Mouse (Mus musculus) kidney, postnatal 25 days (tissue): Measurements from ENCODE around the gene Ly6g6d.
"Not testable (repeated sequence)": the region's sequence is repeated elsewhere in the genome, so short reads cannot be mapped to it uniquely, and the experiment has no call there.

Source experiments
- DNase-seq, 2 experiments: peaks; one replicate each; pipeline ENCODE4 v3.0.0; 2021; ENCODE audit warnings: mixed read lengths in 2 of 2

Ly6g6d gene

DNA sequence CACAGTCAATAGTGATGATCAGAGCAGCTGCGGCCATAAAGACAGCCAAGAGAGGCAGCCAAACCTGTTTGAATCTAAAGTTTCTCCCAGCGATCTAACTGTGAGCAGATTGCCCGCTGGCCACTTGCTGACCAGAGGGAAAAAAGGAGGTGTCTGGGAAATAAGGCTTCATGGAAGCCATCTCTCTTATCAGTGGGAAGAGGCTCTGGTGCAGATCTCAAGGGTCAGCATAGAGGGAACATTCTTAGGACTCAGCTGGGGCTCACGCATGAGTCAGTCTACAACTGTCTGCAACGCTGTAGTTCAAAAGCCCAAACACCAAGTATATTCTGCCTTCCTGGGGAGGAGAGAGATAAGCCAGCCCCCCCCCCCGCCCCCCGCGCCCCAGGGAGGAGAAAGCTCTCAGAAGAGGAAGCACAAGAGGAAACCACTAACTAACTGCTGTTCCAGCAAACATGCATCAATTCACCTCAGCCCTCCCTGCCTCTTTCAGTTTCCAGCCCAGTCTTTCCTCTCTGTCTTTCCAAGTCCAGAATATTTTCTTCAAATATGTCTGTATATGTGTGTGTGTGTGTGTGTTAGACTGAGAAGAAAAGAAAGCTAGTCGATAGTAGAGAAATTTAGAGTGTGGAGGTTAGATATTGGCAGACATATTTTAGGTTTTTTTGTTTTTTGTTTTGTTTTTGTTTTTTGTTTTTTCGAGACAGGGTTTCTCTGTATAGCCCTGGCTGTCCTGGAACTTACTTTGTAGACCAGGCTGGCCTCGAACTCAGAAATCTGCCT, 29.5 kb downstream of the Ly6g6d start:
- peak in 1 of 2 experiments; percentile 44 for DNase-seq

DNA sequence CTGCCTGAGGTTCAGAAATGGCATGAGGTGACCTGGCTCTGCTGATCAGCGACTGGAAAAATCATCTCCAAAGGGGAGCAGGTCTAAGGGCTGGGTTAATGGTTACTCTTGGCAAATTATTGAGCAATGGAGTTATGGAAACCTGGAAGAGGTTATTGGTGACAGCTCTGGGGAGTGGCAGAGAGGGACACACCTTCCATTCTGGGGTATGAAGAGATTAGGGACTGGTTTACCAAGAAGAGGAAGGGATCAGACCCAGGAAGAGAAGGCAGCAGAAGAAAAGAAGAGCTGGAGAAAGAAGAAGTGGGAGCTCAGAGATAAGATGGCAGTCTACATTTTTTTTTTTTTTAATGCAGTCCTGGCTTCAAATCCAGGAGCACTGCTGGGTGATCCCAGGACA, 30.2 kb downstream of the Ly6g6d start:
- DNase-seq = peak; percentile 62 to 79

DNA sequence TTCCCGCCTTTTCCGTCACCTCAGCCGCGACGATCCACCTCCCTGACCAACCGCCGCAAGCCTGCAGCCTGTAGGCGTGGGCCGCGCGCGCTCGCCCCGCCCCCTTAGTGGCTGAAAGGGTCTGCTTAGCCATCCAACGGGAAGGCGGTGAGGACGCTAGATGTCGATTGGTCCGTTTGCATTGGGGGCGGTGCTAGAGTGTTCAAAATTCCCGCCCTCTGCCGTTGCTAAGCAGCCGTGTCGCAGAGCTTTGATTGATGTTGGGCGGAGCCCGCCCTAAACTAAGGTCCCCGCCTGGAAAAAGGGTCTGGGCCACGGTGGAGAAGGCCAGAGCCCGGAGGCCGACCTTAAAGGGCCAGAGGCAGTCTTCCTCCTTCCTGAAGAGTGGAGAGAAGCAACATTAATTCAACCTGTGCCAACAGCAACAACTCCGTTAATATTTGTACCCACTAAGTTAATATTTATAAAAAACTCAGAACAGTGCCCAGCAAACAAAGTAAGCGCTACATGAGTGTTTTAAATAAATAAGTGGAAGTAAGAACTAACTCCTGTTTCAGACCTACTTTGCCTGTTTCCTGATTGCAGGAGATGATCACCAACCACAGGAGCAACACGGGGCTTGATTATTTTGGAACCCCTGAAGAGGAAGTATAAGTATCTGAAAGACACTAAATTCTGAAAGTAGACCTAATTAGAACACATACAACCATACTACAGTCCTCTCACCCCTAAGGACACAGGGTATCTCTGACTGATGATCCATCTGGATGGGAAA, 31.0 kb downstream of the Ly6g6d start, which contains the start of gene Msh5:
Msh5 (minus strand) TSS at position 65 of the 775 bp plus-strand sequence.
- peak; percentile 98 to 99 for DNase-seq

DNA sequence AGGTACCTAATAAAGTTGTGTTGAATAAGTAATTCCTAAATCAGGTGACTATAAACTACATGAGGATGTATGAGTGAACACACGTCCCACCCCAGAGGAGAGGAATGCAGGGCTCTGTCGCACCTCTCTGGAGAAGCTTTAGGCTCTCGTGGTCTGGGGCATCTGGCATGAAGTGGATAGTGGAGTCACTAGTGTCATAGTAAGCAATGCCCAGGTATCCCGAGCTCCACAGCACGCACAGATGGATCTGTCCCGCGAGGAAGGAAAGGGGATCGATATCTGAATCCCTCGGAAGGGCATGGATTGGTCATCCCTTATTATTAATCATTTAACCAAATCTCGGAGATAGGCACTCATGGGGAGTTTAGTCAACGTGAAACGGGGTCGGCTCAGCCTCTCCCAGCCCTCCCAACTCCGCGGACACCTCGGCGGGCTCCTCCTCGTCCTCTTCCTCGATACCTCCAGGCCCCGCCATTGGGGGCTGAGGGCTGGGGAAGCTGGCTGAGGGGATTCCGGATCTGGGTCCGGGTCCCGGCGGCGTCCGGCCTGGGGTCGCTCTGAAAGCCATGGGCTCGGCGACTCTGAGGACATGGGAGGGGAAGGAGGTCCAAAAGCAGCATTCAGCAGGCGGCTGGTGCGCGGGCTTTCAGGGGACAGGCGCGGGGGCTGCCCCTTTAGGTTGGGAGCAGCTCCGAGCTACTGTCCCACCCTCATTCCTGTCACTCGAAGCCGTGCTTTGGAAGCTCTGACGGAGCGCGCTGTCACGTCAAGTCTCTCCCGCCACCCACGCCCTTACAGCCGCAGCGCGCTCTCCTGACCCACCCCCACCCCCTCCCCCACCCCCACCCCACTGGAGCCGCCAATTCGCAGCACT, 31.8 kb downstream of the Ly6g6d start:
- DNase-seq = peak in 1 of 2 experiments; percentile 43

DNA sequence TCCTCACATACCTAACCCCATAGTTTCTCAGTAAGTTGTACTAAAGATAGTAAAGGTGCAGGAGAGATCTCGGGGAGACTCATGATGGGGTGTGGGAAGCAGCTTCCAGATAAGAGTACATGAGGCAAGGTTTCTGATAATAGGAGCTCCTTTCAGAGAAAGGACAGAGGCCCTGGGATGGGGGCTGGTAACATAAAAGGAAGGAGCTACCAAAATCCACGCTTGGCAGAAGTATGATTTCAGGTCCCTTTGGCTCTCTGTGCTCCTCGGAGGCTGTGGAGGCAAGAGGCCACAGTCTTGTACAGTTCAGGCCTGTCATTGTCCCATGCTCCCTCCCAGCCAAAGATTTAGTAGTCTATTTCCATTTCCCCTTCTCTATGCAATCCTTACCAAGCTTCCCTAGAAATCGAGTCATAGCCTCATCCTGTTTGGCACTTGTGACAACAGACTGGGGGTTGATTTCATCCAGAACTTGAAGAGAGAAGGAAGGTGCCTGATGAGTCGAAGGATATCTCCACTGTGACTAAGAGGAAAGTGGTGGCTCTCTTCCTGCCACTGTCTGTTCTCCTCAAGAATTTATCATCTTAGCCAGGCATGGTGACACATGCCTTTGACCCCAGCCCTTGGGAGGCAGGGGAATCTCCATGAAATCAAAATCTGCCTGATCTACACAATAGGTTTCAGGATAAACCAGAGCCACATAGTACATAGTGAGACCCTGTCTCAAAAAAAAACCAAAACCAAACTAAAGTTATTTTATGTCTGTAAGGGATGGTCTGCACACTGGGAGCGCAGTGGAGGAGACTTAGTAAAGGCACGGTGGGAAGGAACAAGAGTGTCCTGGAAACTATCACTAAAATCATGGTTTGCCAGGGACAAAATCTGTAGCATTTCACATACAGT, 32.7 kb downstream of the Ly6g6d start:
- peak in 1 of 2 experiments; percentile 21 for DNase-seq

DNA sequence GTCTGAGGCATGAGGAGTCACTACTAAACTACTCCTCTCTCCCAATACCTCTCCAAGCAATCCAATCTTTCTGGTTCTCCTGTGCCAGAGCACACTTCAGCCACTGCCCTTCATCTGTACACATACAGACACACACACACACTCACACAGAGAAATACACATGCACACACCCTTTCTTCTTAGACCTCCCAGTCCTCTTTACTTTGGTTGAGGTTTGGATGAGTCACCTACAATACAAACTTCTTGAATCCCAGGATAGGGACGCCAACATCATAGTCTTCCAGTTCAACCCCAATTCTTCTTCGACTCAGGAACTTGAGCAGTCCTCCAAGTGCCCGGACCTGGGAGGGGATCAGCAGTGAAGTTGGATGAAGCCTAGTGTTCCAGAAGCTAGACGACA, 34.1 kb downstream of the Ly6g6d start:
- peak in 1 of 2 experiments; percentile 3 for DNase-seq

DNA sequence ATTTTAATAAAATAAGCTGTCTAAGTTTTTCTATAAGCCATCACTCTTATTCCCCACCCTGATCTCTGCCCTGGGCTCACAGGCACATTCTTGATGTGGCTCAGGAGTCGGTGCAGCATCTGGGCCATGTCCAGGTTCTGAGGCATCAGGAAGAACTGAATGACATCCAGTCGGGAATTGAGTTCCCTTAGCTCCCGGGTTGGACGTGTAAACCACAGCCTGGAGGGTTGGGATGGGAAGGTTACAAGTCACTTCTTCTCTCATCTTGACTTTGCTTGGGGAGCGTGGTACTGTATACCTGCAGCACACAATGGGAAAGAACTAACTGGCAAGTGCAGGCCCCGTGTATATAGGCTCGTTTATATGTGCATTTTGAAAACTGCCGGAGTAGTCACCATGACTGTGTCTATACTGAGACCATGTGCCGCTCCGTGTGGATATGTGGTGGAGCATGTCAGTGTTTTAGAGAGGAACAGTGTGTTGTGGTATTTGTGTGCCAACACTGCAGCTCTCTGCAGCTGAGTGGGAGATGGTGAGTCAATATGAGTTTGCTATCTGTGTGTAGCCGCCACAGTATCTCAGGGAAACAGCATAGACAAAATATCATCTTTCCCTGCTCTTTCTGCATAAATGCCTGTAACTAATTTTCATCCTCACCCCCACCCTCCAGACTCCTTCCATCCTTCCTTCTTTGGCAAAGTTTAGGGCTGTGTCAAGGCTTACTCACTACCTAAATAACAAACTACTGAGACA, 38.6 kb downstream of the Ly6g6d start:
- no peak for DNase-seq

DNA sequence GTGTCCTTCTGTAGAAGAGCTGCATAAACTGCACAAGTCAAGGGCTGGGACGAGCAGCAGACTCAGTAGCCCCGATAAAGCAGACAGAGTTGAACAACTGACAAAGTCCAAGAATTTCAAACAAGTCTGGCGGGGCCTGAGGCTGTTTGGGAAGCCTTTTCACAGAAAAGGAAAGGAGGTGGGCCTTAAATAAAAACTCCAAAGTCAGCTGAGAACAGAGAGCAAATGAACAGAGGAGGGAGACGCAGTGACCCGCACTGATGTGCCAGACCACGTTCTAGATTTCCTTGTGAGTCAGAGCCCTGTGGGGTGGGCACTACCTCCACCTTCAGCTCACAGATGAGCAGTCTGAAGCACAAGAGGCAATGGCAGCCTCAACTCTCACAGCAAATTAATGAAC, 43.0 kb downstream of the Ly6g6d start:
- peak in 1 of 2 experiments; percentile 13 for DNase-seq

DNA sequence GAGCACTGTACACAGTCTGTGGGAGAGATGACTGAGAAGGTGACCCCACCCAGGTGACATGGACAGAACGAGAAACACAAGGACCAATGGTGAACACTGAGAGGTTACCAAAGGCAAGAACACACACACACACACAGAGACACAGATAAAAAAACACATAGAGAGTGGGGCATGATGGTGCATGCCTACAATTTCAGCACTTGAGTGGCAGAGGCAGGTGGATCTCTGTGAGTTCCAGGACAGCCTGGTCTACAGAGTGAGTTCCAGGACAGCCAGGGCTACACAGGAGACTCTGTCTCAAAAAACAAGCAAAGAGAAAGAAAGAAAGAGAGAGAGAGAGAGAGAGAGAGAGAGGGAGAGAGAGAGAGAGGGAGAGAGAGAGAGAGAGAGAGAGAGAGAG, 44.2 kb downstream of the Ly6g6d start:
- DNase-seq = not testable (repeated sequence)

DNA sequence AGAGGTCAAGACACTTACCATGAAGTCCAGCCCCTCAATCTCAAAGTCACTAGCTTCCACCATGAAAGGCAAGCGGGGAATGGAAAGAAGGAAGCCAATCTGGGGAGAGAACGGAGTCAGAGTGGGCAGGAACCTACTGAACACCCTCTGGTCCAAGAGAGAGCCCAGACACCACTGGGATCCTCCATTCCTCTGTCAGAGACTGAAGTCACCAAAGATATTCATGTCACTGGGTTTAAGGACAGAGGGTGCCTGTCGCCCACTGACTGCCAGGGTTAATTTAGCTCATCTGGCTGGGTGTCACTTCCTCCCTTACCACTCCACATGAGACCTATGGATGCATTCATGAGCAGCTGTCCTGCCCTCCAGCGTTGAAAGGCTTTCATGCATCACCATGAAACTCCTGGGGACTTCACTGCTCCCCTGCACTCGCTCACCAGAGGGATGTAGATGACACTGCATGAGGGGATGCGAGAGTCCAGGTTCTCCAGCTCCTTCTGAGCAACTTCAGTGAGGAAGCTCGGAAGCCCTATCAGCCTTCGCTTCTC, 45.5 kb downstream of the Ly6g6d start:
- no peak for DNase-seq

DNA sequence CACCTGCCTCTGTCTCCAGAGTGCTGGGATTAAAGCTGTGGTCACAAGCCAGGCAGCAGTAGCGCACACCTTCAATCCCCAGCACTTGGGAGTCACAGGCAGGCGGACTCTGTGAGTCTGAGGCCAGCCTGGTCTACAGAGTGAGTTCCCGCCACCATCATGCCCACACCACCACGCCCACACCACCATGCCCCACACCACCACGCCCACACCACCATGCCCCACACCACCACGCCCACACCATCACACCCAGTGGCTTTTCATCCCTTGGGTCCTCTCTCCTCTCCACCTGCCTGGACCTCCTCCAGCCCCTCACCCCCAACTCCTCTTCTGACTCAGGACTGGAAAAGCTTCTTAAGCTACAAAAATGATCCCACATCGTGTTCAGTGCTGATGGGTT, 46.0 kb downstream of the Ly6g6d start:
- no peak for DNase-seq

DNA sequence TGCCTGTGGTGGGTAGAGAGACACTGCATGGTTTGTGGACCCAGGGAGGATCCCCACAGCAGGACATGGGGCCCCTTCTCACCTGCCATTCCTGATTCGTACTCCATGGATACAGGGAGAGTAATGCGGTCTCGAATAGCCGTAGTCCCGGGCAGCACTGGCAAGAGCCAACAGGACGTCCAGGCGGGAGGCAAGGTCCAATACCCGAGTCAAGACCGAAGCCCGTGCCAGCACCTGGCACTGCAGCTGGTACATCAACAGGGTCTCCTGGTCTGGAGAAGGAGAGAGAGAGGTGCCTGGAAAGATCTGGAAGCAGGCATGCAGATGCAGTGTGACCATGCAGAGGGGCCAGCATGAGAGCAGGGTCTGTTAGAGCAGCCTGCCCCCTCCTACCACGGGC, 46.6 kb downstream of the Ly6g6d start:
- DNase-seq = no peak

DNA sequence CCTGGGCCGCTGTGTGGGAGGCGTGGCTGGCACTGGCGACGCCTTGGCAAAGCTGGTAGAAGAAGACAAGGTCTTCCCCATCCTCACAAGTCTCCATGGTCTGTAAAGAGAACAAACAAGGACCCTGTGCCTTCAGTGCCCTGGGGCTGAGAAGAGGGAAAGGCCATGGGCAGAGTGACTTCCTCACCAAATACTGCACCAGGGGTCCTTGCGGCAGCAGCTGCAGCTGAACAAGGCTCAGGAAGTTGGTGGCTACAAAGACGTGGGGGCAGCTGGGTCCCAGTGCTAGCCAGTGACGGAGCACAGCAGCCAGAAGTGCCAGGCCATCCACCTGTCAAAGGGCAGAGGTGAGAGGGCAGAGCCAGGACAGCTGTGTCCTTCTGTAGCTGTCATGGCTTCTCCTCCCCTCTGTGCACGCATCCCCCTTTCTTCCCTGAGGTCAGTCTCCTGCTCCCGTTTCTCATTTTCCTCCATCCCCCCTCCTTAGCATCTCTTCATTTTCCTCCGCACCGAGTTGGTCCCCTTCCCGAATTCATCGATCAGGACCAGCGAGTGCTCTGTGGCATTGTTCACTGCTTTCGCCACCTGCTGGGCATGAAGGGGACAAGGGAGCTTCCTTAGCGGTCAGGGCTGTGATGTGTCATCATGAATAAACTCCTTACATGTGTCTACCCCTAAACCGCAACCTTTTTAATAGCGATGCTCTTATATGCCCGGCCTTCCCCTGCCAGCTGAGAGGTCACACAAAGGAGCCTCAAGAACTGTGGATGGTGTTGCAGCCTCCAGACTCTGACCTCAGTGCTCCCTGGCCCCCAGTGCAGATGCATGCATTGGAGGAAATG, 48.0 kb downstream of the Ly6g6d start:
- DNase-seq = peak; percentile 29 to 39

DNA sequence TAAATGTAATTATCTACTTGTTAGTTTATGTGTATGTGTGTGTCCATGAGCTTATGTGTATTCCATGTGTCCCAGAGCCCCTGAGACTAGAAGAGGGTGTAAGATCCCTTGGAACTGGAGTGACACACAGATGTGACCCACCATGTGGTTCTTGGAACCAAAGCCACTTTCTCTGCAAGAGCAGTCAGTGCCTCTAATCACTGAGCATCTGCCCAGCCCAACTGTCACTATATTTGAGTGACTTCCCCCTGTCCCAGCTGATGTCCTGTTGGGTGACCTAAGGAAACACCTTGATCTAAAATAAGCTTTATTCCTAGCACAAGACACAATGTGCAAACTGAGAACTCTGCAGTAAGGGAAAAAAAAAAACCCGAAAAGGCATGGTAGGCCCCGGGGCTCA, 49.5 kb downstream of the Ly6g6d start:
- DNase-seq = peak in 1 of 2 experiments; percentile 23

DNA sequence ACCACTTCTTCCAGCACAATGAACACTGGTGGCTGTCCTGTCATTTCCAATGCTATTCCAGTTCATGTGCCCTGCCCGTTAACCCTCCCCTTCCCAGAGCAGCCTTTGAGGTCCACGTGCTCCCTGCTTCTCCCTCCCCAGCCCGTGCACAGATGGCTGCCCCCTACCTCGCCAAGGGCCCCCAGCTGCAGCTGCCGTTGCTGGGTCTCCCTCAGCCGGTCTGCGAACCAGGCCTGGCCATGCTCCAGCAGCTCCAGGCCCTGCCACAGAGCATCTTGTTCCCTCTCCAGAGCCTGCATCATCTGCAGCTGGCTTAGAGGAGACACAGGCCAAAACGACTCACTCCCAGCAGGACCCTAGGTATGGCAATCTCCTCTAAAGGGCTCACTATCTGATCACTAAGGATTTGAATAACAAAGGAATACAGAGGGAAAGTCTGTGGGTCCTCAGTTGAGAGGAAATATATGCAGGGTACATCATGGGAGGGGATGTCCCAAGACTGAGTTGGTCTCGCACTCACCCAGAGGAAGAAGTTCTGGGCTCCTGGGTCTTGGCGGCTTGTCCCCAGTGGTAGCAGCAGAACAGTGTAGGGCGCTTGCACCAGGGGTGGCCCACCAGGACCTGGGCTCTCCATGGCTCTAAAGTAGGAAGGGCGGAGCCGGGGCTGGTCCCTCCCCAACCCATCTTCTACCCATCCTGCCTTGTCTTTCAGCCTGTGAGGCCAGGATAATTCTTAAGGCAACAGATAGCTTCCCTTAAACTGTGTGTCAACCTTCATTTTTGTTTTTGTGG, 50.4 kb downstream of the Ly6g6d start, which contains the start of gene Sapcd1:
Sapcd1 (minus strand) TSS at position 740 of the 792 bp plus-strand sequence.
- DNase-seq = peak in 1 of 2 experiments; percentile 33

DNA sequence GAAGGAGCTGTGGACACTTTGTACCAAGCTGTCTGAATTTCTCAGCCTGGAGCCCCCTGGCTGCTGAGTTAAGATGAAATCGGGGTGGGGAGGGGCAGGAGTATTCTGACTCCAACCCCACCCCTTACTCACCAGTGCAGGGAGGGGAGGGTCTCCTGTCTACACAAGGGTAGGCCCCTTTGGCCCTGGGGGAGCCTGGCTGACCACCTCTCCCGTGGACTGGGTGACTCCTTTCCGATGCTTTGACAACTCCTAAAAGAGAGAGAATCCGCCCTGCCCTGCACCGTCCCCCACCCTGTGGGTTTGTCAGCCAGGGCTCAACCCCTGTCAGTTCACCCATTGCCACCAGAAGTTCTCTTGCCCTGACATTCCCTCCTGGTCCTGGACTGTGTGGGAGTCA, 51.7 kb downstream of the Ly6g6d start:
- peak in 1 of 2 experiments; percentile 24 for DNase-seq

DNA sequence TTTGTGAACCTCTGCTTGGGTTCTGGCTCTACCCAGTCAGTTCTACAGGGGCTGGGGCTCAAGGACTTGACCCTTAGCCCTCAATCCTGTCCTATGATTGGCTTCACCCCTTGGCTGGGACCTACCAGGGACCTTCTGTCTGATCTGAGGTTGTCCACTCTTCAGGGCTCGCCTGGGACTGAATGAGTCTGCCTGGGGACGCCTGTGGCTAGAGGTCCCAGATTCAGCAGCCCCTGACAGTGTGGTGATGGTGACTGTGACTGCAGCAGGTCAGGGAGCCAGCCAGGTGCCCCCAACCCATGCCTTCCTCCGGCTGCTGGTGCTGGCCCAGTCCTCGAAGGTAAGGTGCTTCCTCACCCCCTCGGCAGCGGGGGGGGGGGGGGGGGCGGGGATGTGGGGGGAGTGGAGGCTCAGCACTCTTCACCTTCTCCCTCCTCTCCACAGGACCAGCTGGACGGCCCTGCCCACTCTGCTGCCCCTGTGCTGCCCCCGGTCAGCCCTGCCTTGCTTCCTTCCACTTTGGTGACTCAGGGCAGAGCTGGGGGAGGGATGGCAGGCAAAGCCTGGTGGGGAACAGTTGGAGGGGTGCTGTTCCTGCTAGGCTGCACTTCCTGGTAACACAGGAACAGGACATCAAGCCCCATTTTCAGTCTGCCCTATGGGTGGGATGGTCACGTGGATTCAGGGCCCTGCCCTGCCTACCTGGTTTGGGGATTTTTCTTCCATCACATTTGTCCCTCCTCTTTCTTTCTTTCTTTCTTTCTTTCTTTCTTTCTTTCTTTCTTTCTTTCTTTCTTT, 53.0 kb downstream of the Ly6g6d start:
- DNase-seq = peak in 1 of 2 experiments; percentile 41

DNA sequence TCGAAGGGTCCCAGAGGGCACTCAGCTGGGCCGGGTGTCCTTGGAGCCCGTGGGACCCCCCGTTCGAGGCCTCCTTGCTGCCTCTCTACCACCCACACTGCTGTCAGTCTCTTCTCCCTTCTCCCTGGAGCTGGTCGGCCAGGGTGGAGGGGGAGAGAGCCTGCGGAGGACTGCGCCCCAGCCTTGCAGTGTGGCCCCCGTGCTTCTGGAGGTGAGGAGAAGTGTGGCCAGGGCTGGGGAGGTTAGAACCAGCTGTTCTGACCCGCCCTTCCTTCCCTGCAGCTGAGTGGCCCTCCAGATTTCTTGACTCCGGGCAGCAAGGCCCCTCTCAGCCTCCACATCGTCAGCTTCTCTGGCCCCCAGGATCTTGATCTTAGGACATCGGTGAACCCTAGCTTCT, 53.6 kb downstream of the Ly6g6d start:
- peak in 1 of 2 experiments; percentile 29 for DNase-seq
